Mouse (Mus musculus) urinary bladder, postnatal 36 days (tissue): ENCODE data around the gene Hcn2.
A peak's percentile ranks its signal among the peaks of the same experiment; 100 is the strongest.

ENCODE experiments used
- DNase-seq, 2 experiments: peaks; one replicate each; pipeline ENCODE4 v3.0.0; 2022; ENCODE audit warnings: low spot score in 2 of 2, mixed read lengths in 1 of 2

The Hcn2 gene

DNA sequence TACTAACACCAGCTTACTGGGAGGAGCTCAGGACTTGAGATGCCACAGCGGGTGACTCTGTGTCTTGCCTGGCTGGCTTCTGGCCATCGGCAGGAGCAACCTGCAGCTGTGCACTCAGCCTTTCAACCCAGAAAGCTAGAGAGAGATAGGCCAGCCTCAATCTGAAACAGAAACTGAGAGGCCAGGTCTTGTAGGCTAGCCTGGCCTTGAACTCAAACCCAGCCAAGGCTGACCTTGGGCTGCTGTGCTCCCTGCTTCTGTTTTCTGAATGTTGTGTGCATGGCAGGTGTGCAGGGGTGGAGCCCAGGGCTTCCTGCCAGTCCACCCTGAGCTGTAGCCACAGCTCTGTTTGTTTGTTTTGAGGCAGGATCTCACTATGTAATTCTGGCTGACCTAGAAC, 56.8 kb downstream of the Hcn2 start:
- no peak for DNase-seq

DNA sequence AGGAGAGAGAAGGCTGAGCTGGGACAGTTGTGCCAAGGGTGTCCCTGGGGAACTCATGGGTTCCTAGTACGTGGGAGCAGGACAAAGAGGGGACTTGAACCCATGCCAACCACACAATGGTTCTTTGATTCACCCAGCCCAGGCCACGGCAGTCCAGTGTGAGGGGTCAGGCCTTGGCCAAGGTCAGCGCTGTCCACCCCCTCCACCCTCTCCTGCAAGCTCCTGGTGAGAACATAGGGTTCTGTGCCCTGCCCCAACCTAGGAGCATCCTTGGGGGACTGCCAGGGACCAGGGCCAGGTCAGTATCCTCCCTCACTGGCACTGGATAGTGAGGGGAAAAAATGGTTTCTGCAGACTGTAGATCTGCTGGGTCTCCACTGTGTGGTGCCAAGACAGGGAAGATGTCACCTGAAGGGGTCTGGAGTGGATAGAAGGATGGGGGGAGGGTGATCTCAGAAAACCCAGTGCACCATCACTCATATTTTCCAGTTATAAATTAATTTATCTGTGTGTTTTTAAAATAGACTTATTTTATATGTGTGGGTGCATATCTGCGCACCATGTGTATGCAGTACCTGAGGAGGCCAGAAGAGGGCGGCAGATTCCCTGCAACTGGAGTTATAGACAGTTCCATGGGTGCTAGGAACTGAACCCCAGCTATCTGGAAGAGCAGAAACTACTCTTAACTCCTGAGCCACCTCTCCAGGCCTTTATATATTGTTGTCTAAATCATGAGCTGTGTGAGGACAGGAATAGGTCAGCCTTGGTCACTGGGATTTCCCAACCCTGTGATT, 58.2 kb downstream of the Hcn2 start:
- DNase-seq: no peak

DNA sequence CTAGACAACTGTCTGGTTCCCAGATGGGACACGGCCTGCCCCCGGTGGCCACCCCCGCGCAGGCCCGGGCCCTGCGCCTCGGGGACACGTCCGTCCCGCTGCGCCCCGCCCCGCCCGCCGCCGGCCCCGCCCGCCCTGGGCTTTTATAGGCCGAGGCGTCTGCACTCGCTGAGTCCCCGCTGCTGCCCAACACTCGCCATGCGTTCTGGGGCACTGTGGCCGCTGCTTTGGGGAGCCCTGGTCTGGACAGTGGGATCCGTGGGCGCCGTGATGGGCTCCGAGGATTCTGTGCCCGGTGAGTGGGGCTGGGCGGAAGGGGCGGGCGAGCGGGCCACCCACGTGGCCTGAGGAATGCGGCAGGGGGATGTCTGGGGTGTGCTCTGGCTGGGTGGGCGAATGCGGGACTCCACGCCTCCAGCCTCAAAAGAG, 60.7 kb downstream of the Hcn2 start, which contains the start of gene Fstl3:
TSS of gene Fstl3 (plus strand) at position 170 of the 429 bp plus-strand sequence.
- peak in 1 of 2 experiments; percentile 36 for DNase-seq

DNA sequence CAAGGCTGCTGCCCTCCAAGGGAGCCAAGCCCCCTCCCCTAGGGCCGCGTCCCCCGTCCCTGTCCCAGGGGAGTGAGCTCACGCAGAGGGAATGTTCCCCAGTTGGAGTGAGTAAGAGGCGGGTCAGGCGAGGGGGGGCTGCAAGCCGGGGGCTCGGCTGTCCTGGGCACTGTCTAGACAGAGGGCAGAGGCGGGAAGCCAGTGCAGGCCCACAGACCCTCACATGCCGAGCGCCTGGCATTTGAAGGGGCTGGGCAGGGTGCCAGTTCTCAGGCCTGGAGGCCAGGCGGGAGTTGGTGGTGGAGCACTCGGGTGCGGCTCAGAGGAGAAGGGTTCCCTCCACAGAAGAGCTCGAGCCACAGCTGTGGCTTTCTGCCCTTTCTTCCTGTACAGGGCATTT, 61.6 kb downstream of the Hcn2 start:
- peak; percentile 25 to 43 for DNase-seq

DNA sequence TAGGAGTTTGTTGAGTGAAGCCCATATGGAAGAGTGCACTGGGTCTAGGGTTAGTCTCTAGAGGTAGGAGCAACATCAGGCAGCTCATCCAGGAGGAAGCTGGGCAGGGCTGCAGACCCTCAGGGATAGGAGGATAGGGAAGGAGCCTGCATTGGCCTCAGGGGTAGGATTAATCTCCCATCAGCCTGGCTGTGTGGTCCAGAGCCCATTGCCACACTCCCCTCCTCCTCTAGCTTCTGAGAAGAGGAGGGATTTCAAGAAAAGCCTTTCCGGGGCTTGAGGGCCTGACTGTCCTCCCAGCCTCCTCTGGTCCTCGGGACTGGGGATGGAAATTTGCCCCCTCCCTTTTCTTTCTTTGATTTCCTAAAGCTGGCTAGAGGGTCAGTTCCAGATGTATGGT, 62.8 kb downstream of the Hcn2 start:
- DNase-seq: no peak

DNA sequence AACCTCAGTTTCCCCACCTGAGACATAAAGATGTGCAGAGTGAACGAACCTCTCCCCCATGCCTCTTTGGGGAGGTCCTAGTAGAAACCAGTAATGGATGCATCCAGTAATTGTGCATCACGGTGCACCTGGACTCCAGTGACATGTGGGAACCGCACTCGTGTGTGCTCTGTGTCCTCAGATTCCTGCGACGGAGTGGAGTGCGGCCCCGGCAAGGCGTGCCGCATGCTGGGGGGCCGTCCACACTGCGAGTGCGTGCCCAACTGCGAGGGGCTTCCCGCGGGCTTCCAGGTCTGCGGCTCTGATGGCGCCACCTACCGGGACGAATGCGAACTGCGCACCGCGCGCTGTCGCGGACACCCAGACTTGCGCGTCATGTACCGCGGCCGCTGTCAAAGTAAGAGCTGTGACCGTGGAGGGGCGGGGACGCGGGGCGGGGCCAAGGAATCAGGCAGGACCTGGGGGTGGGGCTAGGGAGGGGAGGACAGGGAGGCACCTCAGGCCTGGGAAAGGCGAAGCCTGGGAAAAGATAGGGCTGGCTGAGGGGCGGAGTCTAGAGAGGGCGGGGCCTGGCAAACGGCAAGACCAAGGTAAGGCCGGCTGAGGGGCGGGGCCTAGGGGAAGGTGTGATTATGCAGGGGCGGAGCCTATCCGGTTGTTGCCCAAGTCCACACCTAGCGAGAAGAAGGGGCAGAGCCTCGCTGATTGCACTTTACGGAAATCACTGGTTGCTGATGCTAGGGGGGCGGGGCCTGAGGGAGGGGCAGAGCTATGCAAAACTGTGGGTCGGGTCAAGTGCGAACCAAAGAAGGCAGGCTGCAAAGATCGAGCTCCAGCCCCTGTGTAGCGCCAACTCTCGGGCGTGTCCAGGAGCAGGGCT, 63.6 kb downstream of the Hcn2 start:
- peak; percentile 98 for DNase-seq

DNA sequence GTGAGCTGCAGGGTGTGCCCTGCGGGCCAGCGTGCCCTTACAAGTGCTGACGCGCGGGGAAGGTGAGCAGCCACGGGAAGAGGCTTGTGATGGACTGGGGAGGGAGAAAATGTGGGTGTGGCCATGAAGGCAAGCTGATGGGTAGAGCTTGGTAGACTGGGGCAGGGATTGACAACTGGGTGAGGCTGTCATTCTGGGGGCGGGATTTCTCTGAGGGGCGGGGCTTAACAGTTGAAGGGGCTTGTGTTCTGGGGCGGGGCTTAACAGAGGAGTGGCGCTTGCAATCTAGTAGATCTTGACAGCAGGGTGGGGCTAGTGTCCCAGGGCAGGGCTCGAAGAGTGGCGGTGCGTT, 64.2 kb downstream of the Hcn2 start:
- no peak for DNase-seq

DNA sequence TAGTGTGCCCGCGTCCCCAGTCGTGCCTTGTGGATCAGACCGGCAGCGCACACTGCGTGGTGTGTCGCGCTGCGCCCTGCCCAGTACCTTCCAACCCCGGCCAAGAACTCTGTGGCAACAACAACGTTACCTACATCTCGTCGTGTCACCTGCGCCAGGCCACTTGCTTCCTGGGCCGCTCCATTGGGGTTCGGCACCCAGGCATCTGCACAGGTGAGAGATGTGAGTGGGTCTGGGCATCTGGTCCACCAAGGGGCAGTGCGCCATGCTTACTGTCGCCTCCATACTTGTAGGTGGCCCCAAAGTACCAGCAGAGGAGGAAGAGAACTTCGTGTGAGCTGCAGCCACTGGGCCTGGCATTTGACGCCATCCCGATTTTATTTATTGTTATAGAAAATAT, 64.7 kb downstream of the Hcn2 start:
- DNase-seq: no peak

DNA sequence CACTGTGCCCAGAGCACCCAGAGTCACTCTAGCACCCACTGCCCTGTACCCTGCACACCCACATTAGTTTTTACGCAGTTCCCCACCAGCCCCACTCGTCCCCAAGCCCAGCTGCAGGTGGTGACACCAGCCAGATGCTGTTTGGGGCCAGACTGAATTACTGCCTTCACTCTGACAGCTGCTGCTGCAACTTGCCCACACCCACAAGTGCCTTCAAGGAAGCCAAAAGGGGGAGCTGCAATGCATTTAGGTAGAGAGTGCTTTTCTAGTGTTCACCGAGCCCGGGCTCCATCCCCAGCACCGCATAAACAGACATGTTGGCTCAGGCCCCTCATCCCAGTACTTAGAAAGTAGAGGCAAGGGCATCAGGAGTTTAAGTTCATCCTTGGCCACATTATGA, 65.5 kb downstream of the Hcn2 start:
- DNase-seq: no peak

DNA sequence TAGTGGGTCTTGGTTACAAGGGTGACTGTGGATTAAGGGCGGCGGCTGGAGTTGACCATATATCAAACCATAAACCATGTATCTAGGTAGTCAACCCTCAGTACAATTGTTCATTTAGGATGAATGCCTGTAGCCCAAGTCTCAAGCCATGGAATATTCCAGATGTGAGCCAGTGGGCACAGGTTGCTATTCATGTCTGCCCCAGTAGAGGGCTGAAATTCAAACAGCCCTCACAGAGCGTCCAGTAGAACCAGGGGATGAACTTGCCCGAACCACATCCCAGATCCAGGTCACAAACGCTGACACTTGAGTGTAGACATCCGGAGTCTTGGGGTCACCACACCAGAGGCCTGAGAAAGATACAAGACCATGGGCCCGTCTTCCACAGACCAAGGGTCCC, 66.6 kb downstream of the Hcn2 start:
- DNase-seq: no peak

DNA sequence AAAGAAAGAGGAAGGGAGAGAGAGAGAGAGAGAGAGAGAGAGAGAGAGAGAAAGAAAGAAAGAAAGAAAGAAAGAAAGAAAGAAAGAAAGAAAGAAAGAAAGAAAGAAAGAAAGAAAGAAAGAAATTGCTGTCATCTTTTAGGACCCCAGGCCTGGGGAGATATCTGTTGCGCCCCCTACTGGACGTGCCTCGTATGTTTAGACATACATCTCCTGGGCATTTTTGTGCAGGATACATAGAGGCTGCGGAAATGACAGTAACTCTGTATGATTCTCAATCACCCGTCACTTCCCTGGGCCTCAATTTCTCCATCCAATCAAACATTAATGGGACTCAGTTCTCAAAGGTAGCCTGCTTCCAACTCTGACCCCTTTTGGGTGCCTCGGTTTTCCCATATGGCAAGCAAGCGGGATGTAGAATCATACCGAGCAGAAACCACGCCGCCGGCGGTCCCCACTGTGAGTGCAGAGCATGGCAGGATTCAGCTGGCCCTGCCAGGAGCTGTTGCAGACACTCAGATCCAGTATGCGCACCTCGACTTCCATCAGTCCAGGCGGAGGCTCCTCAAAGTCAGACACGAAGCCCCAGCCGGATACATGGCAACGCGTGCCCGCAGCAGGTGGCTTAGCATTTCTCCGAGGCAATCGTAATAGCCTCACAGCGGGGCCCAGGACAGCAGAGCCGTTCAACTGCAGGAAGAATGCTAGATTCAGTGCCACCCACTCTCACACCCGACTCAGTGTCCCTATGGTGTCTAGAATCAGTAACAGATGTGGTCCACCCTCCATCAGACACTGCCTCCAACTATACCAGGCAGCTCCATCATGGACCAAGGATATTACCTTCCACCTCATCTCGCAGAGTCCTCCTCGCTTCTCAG, 67.7 kb downstream of the Hcn2 start:
- DNase-seq: no peak
